Mouse (Mus musculus) stomach, postnatal 0 days (tissue): ENCODE results near the gene Col18a1. TPM values are rescaled to one million over a fixed set of nuclear protein-coding genes. Genes with fewer than 3 reads are reported as not detected.

ENCODE experiments used
- ATAC-seq: fragments of 200-750 bp; cut with Nextera tagmentation; 2 replicates; pipeline ENCODE4 v1.8.0; 2017; ENCODE audit not compliant: low FRiP score, low TSS enrichment
- DNase-seq: peaks from one replicate; pipeline ENCODE4 v3.0.0-alpha.2; 2016; ENCODE audit warnings: low spot score
- H3K27ac ChIP-seq: fragments of 300-500 bp; sonication (generic); replicated peaks from 2 replicates; pipeline ENCODE4 v1.5.1; 2014; ENCODE audit warnings: mild to moderate bottlenecking, control low read depth
- H3K27me3 ChIP-seq: fragments of 300-500 bp; sonication (generic); 2 replicates; pipeline ENCODE4 v1.6.1; 2014; ENCODE audit warnings: low read length; ENCODE audit not compliant: control insufficient read depth, insufficient read depth
- H3K36me3 ChIP-seq: fragments of 300-500 bp; sonication (generic); 2 replicates; pipeline ENCODE4 v1.6.1; 2014; ENCODE audit warnings: low read length, mixed read lengths; ENCODE audit not compliant: control insufficient read depth, insufficient read depth
- H3K4me1 ChIP-seq: fragments of 300-500 bp; sonication (generic); replicated peaks from 2 replicates; pipeline ENCODE4 v1.6.1; 2014; ENCODE audit warnings: antibody characterized with exemption; ENCODE audit not compliant: control insufficient read depth, insufficient read depth
- H3K4me2 ChIP-seq: fragments of 300-500 bp; sonication (generic); replicated peaks from 2 replicates; pipeline ENCODE4 v1.6.1; 2014; ENCODE audit warnings: low read depth, mild to moderate bottlenecking, control low read depth, moderate library complexity
- H3K4me3 ChIP-seq: fragments of 300-500 bp; sonication (generic); 2 replicates; pipeline ENCODE4 v1.5.1; 2014; ENCODE audit warnings: low read depth, low read length, control low read depth
- H3K9ac ChIP-seq: fragments of 300-500 bp; sonication (generic); 2 replicates; pipeline ENCODE4 v1.6.1; 2014; ENCODE audit warnings: mild to moderate bottlenecking, low read length, control low read depth, mixed read lengths
- H3K9me3 ChIP-seq: fragments of 300-500 bp; sonication (generic); 2 replicates; pipeline ENCODE4 v1.6.1; 2016; ENCODE audit warnings: low read length; ENCODE audit not compliant: control insufficient read depth
- CTCF ChIP-seq: IDR thresholded peaks from 2 replicates; pipeline ENCODE4 v1.5.1; 2016; ENCODE audit warnings: antibody characterized with exemption, low read depth, mild to moderate bottlenecking, moderate library complexity
- EP300 ChIP-seq: optimal IDR thresholded peaks from 2 replicates; pipeline ENCODE3; 2016; ENCODE audit warnings: antibody characterized with exemption
- WGBS: fragments of 180-500 bp; shearing (Covaris S2); extraction: QIAGEN DNeasy Blood & Tissue Kit; methylation state at CpG from one replicate; pipeline ENCODE4 v1.1.7; 2014; 5-methylcytosine and 5-hydroxymethylcytosine counted together
- polyA plus RNA-seq: library from polyadenylated mRNA; unstranded; fragments of >200 nt; fragmentation: Nextera tagmentation; extraction: Ambion mirVana; gene quantifications from 2 replicates; pipeline ENCODE4 v1.2.1, GENCODE M21; 2015

The Col18a1 gene
- polyA plus RNA-seq, 1 experiment from 2014 or later = 26.3 TPM

DNA sequence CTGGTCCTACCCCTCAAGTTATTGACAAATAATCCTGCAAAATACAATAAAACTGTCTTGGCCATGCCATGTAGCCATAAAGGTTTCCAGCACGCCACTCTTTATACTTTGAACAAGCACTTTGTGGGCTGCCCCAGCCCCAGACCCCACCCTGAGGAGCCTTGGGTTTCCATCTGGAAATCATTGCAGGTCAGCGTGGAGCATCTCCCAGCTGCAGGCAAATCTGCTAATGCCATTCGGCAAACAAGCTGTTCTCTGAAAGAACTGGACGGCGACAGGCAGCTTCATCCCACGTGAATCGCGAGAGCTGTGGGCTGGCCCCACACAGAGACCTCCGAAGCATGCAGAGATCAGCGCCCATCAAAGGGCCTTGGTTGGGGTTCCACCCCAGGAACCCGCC is 34.2 kb downstream of the Col18a1 start:
- WGBS = 56% methylated on average over 11 of the region's 11 CpGs
- ATAC-seq = no peak

DNA sequence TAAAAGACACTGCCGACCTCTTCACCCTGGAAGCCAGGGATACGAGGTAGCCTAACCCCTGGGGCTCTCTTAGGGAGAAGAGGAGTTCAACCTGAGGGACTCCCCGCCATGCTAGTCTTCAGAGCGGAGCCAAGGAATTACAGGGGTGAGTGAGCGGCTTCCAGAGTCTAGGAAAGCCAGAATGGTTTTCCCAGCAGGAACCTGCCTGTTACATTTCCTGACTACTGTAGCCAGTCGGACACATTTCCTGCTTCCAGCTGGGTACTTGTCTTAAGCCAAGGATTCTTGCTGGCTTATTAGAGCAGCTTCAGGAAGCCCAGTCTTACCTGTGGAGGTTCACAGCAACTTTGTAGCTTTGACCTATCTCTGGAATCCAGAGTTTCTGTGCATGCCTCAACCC is 34.8 kb downstream of the Col18a1 start:
- ATAC-seq (no peak), DNase-seq (no peak)
- Histone ChIP-seq H3K9ac (no peak overlapping the region), H3K9me3 (no peaks in the 10 kb centered on the region), H3K4me2 (no peak overlapping the region), H3K36me3 (no peaks in the 10 kb centered on the region), H3K4me1 (no peaks in the 10 kb centered on the region; the same call in 1 of the 2 replicates), H3K27me3 (no peaks in the 10 kb centered on the region), H3K4me3 (no peak overlapping the region), H3K27ac (0 out of 2 replicates have a peak overlapping the region, but pooled peaks have one; percentile 1)
- WGBS = 69% methylated on average over 6 of the region's 6 CpGs
- TF ChIP-seq CTCF (no peak), EP300 (no peak)

More for the DNA sequence above, 34.2 kb downstream of the Col18a1 start:
- Histone ChIP-seq H3K36me3 (no peaks in the 10 kb centered on the region), H3K27ac (no peak overlapping the region; the same call in 1 of the 2 replicates), H3K9ac (no peak overlapping the region), H3K4me2 (no peak overlapping the region), H3K9me3 (no peaks in the 10 kb centered on the region), H3K27me3 (no peaks in the 10 kb centered on the region), H3K4me1 (no peaks in the 10 kb centered on the region; the same call in 1 of the 2 replicates), H3K4me3 (no peak overlapping the region)
- TF ChIP-seq CTCF = no peak
- TF ChIP-seq EP300 = no peak
- no peak for DNase-seq

GRCm38 (mm10) chr10:77130561-77131240 is 35.6 kb downstream of the Col18a1 start:
- ATAC-seq = peak; percentile 69

GRCm38 (mm10) chr10:77129637-77130410 is 36.5 kb downstream of the Col18a1 start:
- H3K4me3 ChIP-seq = no peak overlapping the region
- WGBS = 82% methylated on average over 6 of the region's 6 CpGs
- H3K4me2 ChIP-seq = no peak overlapping the region
- TF ChIP-seq CTCF = no peak
- TF ChIP-seq EP300 = no peak
- DNase-seq (no peak), ATAC-seq (no peak)
- H3K27me3 ChIP-seq = no peaks in the 10 kb centered on the region
- no peaks in the 10 kb centered on the region; the same call in 1 of the 2 replicates for H3K4me1 ChIP-seq
- no peak overlapping the region for H3K27ac ChIP-seq
- no peak overlapping the region for H3K9ac ChIP-seq
- H3K9me3 ChIP-seq = no peaks in the 10 kb centered on the region
- H3K36me3 ChIP-seq = no peaks in the 10 kb centered on the region

More at GRCm38 (mm10) chr10:77130561-77131240, 35.6 kb downstream of the Col18a1 start:
- peak; percentile 94 for DNase-seq
- no peaks in the 10 kb centered on the region for H3K9me3 ChIP-seq
- no peak for TF ChIP-seq EP300
- peak; percentile 100 for TF ChIP-seq CTCF
- H3K9ac ChIP-seq = no peak overlapping the region
- H3K4me2 ChIP-seq = no peak overlapping the region
- 42% methylated on average over 13 of the region's 13 CpGs for WGBS
- no peaks in the 10 kb centered on the region; the same call in 1 of the 2 replicates for H3K4me1 ChIP-seq
- no peak overlapping the region for H3K4me3 ChIP-seq
- H3K27me3 ChIP-seq = no peaks in the 10 kb centered on the region
- H3K36me3 ChIP-seq = no peaks in the 10 kb centered on the region
- no peak overlapping the region for H3K27ac ChIP-seq

- ATAC-seq (no peak), DNase-seq (no peak)
- WGBS = 69% methylated on average over 2 of the region's 2 CpGs
- Histone ChIP-seq H3K4me1 (no peaks in the 10 kb centered on the region; the same call in 1 of the 2 replicates), H3K9me3 (no peaks in the 10 kb centered on the region), H3K9ac (no peak overlapping the region), H3K27me3 (no peaks in the 10 kb centered on the region), H3K27ac (no peak overlapping the region), H3K36me3 (no peaks in the 10 kb centered on the region), H3K4me3 (no peak overlapping the region), H3K4me2 (no peak overlapping the region)
- peak; percentile 63 for TF ChIP-seq CTCF
- TF ChIP-seq EP300 = no peak
Measured at GRCm38 (mm10) chr10:77127926-77128325, 38.4 kb downstream of the Col18a1 start.

- 84% methylated on average over 2 of the region's 2 CpGs for WGBS
- Histone ChIP-seq H3K4me3 (no peak overlapping the region), H3K27ac (no peak overlapping the region), H3K36me3 (no peaks in the 10 kb centered on the region), H3K9me3 (no peaks in the 10 kb centered on the region), H3K27me3 (no peaks in the 10 kb centered on the region), H3K4me2 (no peak overlapping the region), H3K4me1 (no peaks in the 10 kb centered on the region), H3K9ac (no peak overlapping the region)
- ATAC-seq = no peak
- no peak for DNase-seq
- TF ChIP-seq CTCF = no peak
- TF ChIP-seq EP300 = no peak
Measured at GRCm38 (mm10) chr10:77126590-77126989, 39.8 kb downstream of the Col18a1 start.
